Mouse (Mus musculus): Measurements from ENCODE around the gene Pex5. TPM values are rescaled to one million over a fixed set of nuclear protein-coding genes. Genes with fewer than 3 reads are reported as not detected.

Pex5 gene
- total RNA-seq, 2 experiments from 2014 or later = 70.2 to 81.5 TPM

DNA sequence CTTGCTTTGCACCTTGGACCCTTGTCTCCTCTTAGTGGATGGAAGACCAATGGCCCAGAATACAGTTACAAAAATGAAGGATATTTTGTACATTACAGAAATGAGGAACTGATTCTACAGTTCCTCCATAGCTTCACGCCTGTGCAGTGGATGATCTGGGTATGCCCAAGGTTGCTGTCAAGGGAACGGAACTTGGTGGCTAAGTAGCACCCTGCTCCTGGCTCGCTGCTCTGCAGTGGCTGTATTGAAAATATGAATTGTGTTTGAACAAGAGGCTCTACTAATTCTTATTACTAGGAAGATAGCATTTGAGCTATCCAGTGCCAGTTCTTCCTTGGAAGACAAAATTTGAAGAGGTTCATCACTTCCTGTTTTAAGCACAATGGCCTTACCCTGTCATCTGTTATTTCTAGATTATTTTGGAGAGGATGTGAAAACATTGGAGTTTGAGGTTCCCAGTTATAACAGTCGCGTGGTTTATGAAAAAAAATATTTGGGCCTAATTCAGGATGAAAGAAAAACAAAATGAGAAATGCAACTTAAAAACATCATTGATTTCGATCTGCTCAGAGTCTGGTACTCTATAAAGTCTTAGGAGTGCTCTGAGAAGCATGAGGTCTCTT, 41.2 kb downstream of the Pex5 start:
- no peak for DNase-seq (ENCODE audit: low spot score in 2 of 2)

DNA sequence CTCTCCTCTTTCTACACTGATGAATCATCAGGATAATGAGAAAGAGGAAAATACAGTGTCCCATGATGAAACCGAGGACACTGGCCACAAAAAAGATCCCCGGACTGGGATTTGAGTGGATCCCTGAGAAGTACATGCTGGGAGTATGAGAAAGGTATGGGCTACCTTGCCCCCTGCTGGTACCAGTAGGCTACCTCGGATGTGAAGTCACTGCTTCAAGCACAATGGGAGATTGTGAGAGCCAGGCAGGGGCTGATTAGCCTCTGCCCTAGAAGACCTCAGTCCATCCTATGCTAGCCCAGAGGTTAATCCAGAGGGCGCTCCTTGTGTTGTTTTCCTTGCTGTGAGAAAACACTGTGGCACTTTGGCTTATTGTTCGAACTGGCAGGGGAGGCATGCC, 50.5 kb downstream of the Pex5 start:
- no peak for DNase-seq (ENCODE audit: low spot score in 2 of 2)

DNA sequence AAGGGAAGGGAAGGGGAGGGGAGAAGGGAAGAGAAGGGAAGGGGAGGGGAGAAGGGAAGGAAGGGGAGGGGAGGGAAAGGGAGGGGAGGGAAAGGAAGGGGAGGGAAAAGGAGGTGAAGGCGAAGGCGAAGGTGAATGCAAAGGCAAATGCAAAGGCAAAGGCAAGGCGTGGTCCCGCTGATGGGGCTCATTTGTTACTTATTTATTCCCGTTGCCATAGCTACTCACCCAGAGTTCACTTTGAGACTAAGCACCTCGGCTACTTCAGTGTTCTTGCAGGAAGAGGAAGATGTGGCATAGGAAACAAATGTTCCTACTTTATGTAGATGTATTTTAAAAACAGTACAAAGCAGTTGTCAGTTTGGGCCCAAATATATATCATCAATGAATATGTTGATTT, 54.3 kb downstream of the Pex5 start:
- no peak for DNase-seq (ENCODE audit: low spot score in 2 of 2)

DNA sequence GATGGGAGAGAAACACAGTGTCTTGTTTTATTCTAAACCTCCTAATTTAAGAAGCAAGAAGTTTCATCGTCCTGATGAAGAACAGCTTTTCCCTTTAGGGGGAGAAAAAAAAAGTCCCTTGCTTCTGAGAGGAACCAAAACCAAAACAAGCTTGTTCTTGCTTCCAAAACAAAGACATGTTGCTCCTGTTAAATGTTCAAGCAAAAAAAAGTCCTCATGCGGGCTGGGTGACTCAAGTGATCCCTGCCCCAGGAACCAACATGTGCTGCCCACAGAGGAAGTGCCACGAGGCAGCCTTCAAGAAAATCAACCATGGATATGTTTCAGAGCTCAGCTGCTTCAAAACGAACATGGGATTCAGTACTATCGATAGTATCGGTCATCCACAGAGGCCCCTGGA, 55.9 kb downstream of the Pex5 start:
- no peak for DNase-seq (ENCODE audit: low spot score in 2 of 2)

DNA sequence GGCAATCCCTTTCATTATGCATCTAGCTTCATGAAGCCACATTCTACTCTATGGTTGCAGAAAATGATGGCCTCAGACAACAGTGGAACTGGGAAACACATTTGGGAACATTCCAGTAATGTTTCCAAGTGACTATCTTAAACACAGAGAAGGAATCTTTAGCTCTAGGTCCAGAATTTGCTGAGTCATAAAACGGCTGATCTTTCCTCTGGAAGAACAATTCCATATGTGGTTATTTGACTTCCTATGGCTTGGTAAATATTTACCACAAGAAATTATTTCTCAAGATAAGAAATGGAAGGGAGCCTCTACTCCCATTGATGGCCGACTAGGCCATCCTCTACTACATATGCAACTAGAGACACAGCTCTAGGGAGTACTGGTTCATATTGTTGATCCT, 61.6 kb downstream of the Pex5 start:
- DNase-seq (ENCODE audit: low spot score in 2 of 2) = no peak

Other genes starting within 250 kb of the Pex5 start
- gene Vmn2r27, start 183.2 kb downstream of the Pex5 start, total RNA-seq (2021) = not detected
- gene Cd163, start 110.4 kb downstream of the Pex5 start, total RNA-seq (2021) = 1 to 10 TPM; 3.7 to 4.0 TPM
- gene Clstn3, start 49.7 kb upstream of the Pex5 start, total RNA-seq (2021) = 100 to 1,000 TPM; 272 to 280 TPM
- under 1 TPM; 0.25 to 0.34 TPM for gene C1rl, start 78.0 kb upstream of the Pex5 start, total RNA-seq (2021)
- gene C1ra, start 97.3 kb upstream of the Pex5 start, total RNA-seq (2021) = under 1 TPM; 0.30 to 0.47 TPM
- 1 to 10 TPM; 1.2 to 1.3 TPM for gene C1s1, start 127.3 kb upstream of the Pex5 start, total RNA-seq (2021)
- under 1 TPM in 1 of 2 experiments, not detected in 1; 0.16 TPM for gene C1rb, start 155.2 kb upstream of the Pex5 start, total RNA-seq (2021)
- under 1 TPM; 0.57 to 0.62 TPM for gene C1s2, start 221.0 kb upstream of the Pex5 start, total RNA-seq (2021)
- 10 to 100 TPM; 43.5 to 44.0 TPM for gene Lpcat3, start 248.0 kb upstream of the Pex5 start, total RNA-seq (2021)

Data from layer of hippocampus, postnatal 10 days (tissue).